ENCODE assay signal across 8 mouse cellular contexts in genomic region chr17:86302266-86302665, GRCm38 (mm10).
A peak's percentile ranks its signal among the peaks of the same experiment; 100 is the strongest.
DNase-seq lines count a peak whose midpoint lies in the region; ATAC-seq lines count a peak whose summit lies in the region.

No protein-coding gene starts in this region.

- H3K4me3 ChIP-seq in embryonic facial prominence, embryonic 12.5 days, result no peak overlapping the region
- H3K4me3 ChIP-seq in heart, embryonic 16.5 days (ENCODE audit: low read length), result 0 out of 2 replicates have a peak overlapping the region, but pooled peaks have one; percentile 4
- H3K4me3 ChIP-seq in liver, embryonic 12.5 days, result no peak overlapping the region

- H3K4me1 ChIP-seq in embryonic facial prominence, embryonic 12.5 days, result peaks cover 16% of the 10 kb centered on the region; the same call in 1 of the 2 replicates
- H3K4me1 ChIP-seq in heart, embryonic 16.5 days (ENCODE audit: control insufficient read depth, insufficient read depth, low read length), result peaks cover 51% of the 10 kb centered on the region
- peaks cover 61% of the 10 kb centered on the region for H3K4me1 ChIP-seq in liver, embryonic 12.5 days

- H3K27ac ChIP-seq in embryonic facial prominence, embryonic 12.5 days, result peak overlapping the region; percentile 52; the same call in 1 of the 2 replicates
- peak overlapping the region; percentile 97 for H3K27ac ChIP-seq in heart, embryonic 16.5 days (ENCODE audit: low read length)
- H3K27ac ChIP-seq in liver, embryonic 12.5 days, result peak overlapping the region; percentile 93

- intact Hi-C loops in heart, postnatal 25 days (cut with DNase I), result loop anchor here (5.0 to 10.0 kb wide), 2 partner anchors 35 to 63 kb away; no protein-coding TSS in a partner anchor

- no peak overlapping the region for H3K4me2 ChIP-seq in embryonic facial prominence, embryonic 12.5 days (replicated peaks)
- H3K4me2 ChIP-seq in heart, embryonic 16.5 days (ENCODE audit: low read depth, low read length), result peak overlapping the region; percentile 47
- H3K4me2 ChIP-seq in liver, embryonic 12.5 days, result peak overlapping the region; percentile 75; the same call in 1 of the 2 replicates

- H3K9ac ChIP-seq in embryonic facial prominence, embryonic 12.5 days, result no peak overlapping the region
- peak overlapping the region; percentile 59 for H3K9ac ChIP-seq in heart, embryonic 16.5 days (ENCODE audit: low read length)
- H3K9ac ChIP-seq in liver, embryonic 12.5 days, result no peak overlapping the region

- 91% methylated on average over 11 of the region's 11 CpGs for WGBS in embryonic facial prominence, embryonic 12.5 days
- WGBS in heart, embryonic 16.5 days, result 34% methylated on average over 11 of the region's 11 CpGs
- WGBS in liver, embryonic 12.5 days (ENCODE audit: insufficient replicate concordance), result 79% methylated on average over 11 of the region's 11 CpGs

- no peak for ATAC-seq in embryonic facial prominence, embryonic 12.5 days (ENCODE audit: insufficient number of reproducible peaks, insufficient read depth, low FRiP score, low TSS enrichment)
- peak; percentile 33; the same call in 1 of the 2 replicates for ATAC-seq in heart, embryonic 16.5 days (replicated peaks; ENCODE audit: extremely low read depth, insufficient read depth, low FRiP score)
- ATAC-seq in liver, embryonic 12.5 days, result no peak

- H3K36me3 ChIP-seq in embryonic facial prominence, embryonic 12.5 days, result no peaks in the 10 kb centered on the region
- H3K36me3 ChIP-seq in heart, embryonic 16.5 days (ENCODE audit: control insufficient read depth, insufficient read depth), result no peaks in the 10 kb centered on the region
- no peaks in the 10 kb centered on the region for H3K36me3 ChIP-seq in liver, embryonic 12.5 days

- peak; percentile 96 for DNase-seq in heart, adult 11 months
- DNase-seq in heart, postnatal 25 days (ENCODE audit: low spot score), result no peak
- DNase-seq in NIH3T3 (ENCODE audit: low read depth), result peak; percentile 47
- DNase-seq in thymus, postnatal 14 days, result no peak
- DNase-seq in frontal cortex, postnatal 10 days (ENCODE audit: low spot score in 2 of 2), result no peak

- no peaks in the 10 kb centered on the region for H3K9me3 ChIP-seq in embryonic facial prominence, embryonic 12.5 days
- no peaks in the 10 kb centered on the region for H3K9me3 ChIP-seq in heart, embryonic 16.5 days (replicated peaks; ENCODE audit: control insufficient read depth, low read length)
- H3K9me3 ChIP-seq in liver, embryonic 12.5 days (replicated peaks), result no peaks in the 10 kb centered on the region

- no peaks in the 10 kb centered on the region for H3K27me3 ChIP-seq in embryonic facial prominence, embryonic 12.5 days
- H3K27me3 ChIP-seq in heart, embryonic 16.5 days (ENCODE audit: control insufficient read depth, insufficient read depth, low read length), result no peaks in the 10 kb centered on the region
- no peaks in the 10 kb centered on the region for H3K27me3 ChIP-seq in liver, embryonic 12.5 days (replicated peaks)

Comparison
In these comparisons a context has a peak if more than half of its experiments do, and no peak if none do; other contexts are left out.
1. DNase-seq: peak in heart, adult 11 months (single experiment) and NIH3T3 (single experiment); none in heart, postnatal 25 days (single experiment), thymus, postnatal 14 days (single experiment) and frontal cortex, postnatal 10 days (0 of 2).
2. Peak in every context shown above with its lines, with median percentiles within 50 percentile points of each other: H3K27ac ChIP-seq.